Mouse (Mus musculus) spleen, postnatal 14 days (tissue): ENCODE data around the gene Fanca.
"Not testable (repeated sequence)": the region's sequence is repeated elsewhere in the genome, so short reads cannot be mapped to it uniquely, and the experiment has no call there.

Experiments used
- DNase-seq, 2 experiments: peaks; one replicate each; pipeline ENCODE4 v3.0.0; 2021 to 2022; ENCODE audit warnings: low spot score in 2 of 2

Fanca gene

GRCm38 (mm10) chr8:123331301-123331700, 12.9 kb upstream of the Fanca start:
- no peak for DNase-seq

- DNase-seq = no peak
Observed at GRCm38 (mm10) chr8:123330701-123331100, 12.3 kb upstream of the Fanca start.

GRCm38 (mm10) chr8:123329961-123330360, 11.6 kb upstream of the Fanca start:
- no peak for DNase-seq

- DNase-seq = no peak
Observed at GRCm38 (mm10) chr8:123329350-123329749, 11.0 kb upstream of the Fanca start.

GRCm38 (mm10) chr8:123328552-123328951, 10.2 kb upstream of the Fanca start:
- no peak for DNase-seq

- peak in 1 of 2 experiments; percentile 41 for DNase-seq
Observed at GRCm38 (mm10) chr8:123319522-123320164, 1.3 kb upstream of the Fanca start.

GRCm38 (mm10) chr8:123317781-123318466, 452 bp downstream of the Fanca start:
- DNase-seq = no peak

- no peak for DNase-seq
Observed at GRCm38 (mm10) chr8:123308738-123309137, 9.6 kb downstream of the Fanca start.

- DNase-seq = no peak
Observed at GRCm38 (mm10) chr8:123298301-123298700, 20.1 kb downstream of the Fanca start.

GRCm38 (mm10) chr8:123292785-123293184, 25.6 kb downstream of the Fanca start:
- DNase-seq = no peak

- DNase-seq = no peak
Observed at GRCm38 (mm10) chr8:123292281-123292680, 26.1 kb downstream of the Fanca start.

- no peak for DNase-seq
Observed at GRCm38 (mm10) chr8:123291716-123292115, 26.7 kb downstream of the Fanca start.

- no peak for DNase-seq
Observed at GRCm38 (mm10) chr8:123290679-123291078, 27.7 kb downstream of the Fanca start.

- peak in 1 of 2 experiments; percentile 28 for DNase-seq
Observed at GRCm38 (mm10) chr8:123290166-123290565, 28.2 kb downstream of the Fanca start.

GRCm38 (mm10) chr8:123287362-123287761, 31.0 kb downstream of the Fanca start:
- no peak for DNase-seq

GRCm38 (mm10) chr8:123284493-123284892, 33.9 kb downstream of the Fanca start:
- no peak for DNase-seq

GRCm38 (mm10) chr8:123283991-123284390, 34.4 kb downstream of the Fanca start:
- peak in 1 of 2 experiments; percentile 22 for DNase-seq

- not testable (repeated sequence) for DNase-seq
Observed at GRCm38 (mm10) chr8:123282994-123283393, 35.4 kb downstream of the Fanca start.

GRCm38 (mm10) chr8:123280302-123281094, 37.9 kb downstream of the Fanca start:
- DNase-seq = no peak

- no peak for DNase-seq
Observed at GRCm38 (mm10) chr8:123279828-123280227, 38.5 kb downstream of the Fanca start.

- DNase-seq = no peak
Observed at GRCm38 (mm10) chr8:123278445-123278844, 39.9 kb downstream of the Fanca start.

- no peak for DNase-seq
Observed at GRCm38 (mm10) chr8:123275096-123275495, 43.3 kb downstream of the Fanca start.

GRCm38 (mm10) chr8:123274447-123274846, 43.9 kb downstream of the Fanca start:
- DNase-seq = no peak
